In the genomic region with DNA sequence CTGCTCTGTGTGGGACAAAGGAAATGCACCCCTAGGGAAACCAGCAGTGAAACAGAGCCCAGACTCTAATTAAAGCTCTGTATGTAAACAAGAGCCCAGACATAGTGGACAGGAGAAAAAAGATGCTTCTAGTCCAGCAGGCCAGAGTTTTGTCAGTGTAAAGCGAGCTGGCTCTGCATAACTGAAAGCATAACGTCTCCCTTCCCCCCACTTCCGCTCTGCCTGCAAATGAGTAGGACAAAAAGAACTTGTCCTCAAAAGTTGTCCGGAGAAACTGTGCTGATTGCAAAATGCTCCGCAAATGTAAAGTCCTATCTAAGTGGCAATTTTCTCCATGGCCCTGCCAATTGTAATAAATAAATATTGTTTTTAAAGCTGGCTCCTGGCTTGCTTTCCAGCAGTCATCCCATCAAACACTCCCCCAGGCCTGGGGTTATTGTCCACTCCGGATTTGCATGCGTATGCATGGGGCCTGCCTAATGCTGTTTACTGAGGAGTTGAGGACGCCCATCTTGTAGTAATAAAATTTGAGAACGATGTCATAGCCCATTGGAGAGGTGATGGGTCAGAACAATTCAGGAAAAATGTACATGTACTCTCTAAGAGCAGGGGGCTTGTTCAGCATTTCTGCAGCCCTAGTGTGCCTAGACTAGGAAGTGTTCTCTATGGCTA, we compare ENCODE assay signal across 19 mouse cellular contexts.
DNase-seq lines count a peak whose midpoint lies in the region; ATAC-seq and TF ChIP-seq lines count a peak whose summit lies in the region.
"Had no signal": no experiment of that assay in that cellular context is flagged by ENCODE, and none has a peak within 500 bp of the region (broad histone marks: within the 10 kb centered on the region; RNA-seq: fewer than 3 reads in every experiment).

No protein-coding gene starts in this region.

- no peak for TF ChIP-seq CTCF in lung, embryonic 14.5 days (IDR thresholded peaks at IDR 0.05; ENCODE audit: low read depth)
- no peak for TF ChIP-seq CTCF in lung, adult 2 months (IDR thresholded peaks at IDR 0.05; ENCODE audit: insufficient read depth, low read length)
- no peak for TF ChIP-seq CTCF in brain, embryonic 14.5 days (IDR thresholded peaks at IDR 0.05; ENCODE audit: borderline replicate concordance, extremely low read depth, insufficient read depth, insufficient read length)

- H3K4me1 ChIP-seq in embryonic facial prominence, embryonic 11.5 days (ENCODE audit: control insufficient read depth, insufficient read depth, low read length): no peaks in the 10 kb centered on the region
- peaks cover 8% of the 10 kb centered on the region for H3K4me1 ChIP-seq in embryonic facial prominence, embryonic 10.5 days
- no peaks in the 10 kb centered on the region for H3K4me1 ChIP-seq in lung, embryonic 14.5 days (ENCODE audit: insufficient read depth)
- H3K4me1 ChIP-seq in lung, adult 2 months (ENCODE audit: control insufficient read depth, insufficient read depth, low read length): no peaks in the 10 kb centered on the region
- H3K4me1 ChIP-seq: embryonic facial prominence, embryonic 15.5 days; heart, embryonic 15.5 days; limb, embryonic 12.5 days had no signal

- H3K36me3 ChIP-seq in embryonic facial prominence, embryonic 11.5 days (replicated peaks; ENCODE audit: control insufficient read depth, insufficient read depth, low read depth, low read length): no peaks in the 10 kb centered on the region
- H3K36me3 ChIP-seq in embryonic facial prominence, embryonic 10.5 days (replicated peaks): no peaks in the 10 kb centered on the region
- H3K36me3 ChIP-seq in lung, embryonic 14.5 days (ENCODE audit: insufficient read depth): no peaks in the 10 kb centered on the region
- H3K36me3 ChIP-seq: embryonic facial prominence, embryonic 15.5 days; heart, embryonic 15.5 days; limb, embryonic 12.5 days had no signal

- peak; percentile 29 for DNase-seq in embryonic facial prominence, embryonic 11.5 days (ENCODE audit: low spot score)
- DNase-seq in embryonic facial prominence, embryonic 10.5 days (ENCODE audit: low spot score): no peak
- peak; percentile 52 for DNase-seq in lung, embryonic 14.5 days
- no peak for DNase-seq in lung, adult 2 months
- peak; percentile 33 for DNase-seq in brain, embryonic 14.5 days (ENCODE audit: low read depth)
- DNase-seq in kidney, postnatal 14 days: peak; percentile 72
- DNase-seq in testis, postnatal 10 days (ENCODE audit: low spot score): no peak
- DNase-seq: adrenal gland, adult 2 months; cerebellum, adult 11-12 months; cerebellum, postnatal 25 days; heart, adult 18-20 months; right cerebral cortex, postnatal 4 days; thymus, postnatal 4 days had no signal

- H3K9me3 ChIP-seq in embryonic facial prominence, embryonic 11.5 days (replicated peaks; ENCODE audit: control insufficient read depth, low read length): no peaks in the 10 kb centered on the region
- no peaks in the 10 kb centered on the region for H3K9me3 ChIP-seq in embryonic facial prominence, embryonic 10.5 days
- H3K9me3 ChIP-seq in lung, embryonic 14.5 days (ENCODE audit: low read depth, low read length): no peaks in the 10 kb centered on the region
- H3K9me3 ChIP-seq: embryonic facial prominence, embryonic 15.5 days; heart, embryonic 15.5 days; limb, embryonic 12.5 days had no signal

- no peak overlapping the region for H3K4me3 ChIP-seq in embryonic facial prominence, embryonic 11.5 days (ENCODE audit: low read depth, low read length)
- H3K4me3 ChIP-seq in embryonic facial prominence, embryonic 10.5 days: no peak overlapping the region
- H3K4me3 ChIP-seq in lung, embryonic 14.5 days (ENCODE audit: low read depth, low read length): no peak overlapping the region
- H3K4me3 ChIP-seq in lung, adult 2 months (replicated peaks; ENCODE audit: extremely low read depth, low read depth, low read length): no peak overlapping the region
- H3K4me3 ChIP-seq: embryonic facial prominence, embryonic 15.5 days; heart, embryonic 15.5 days; layer of hippocampus, adult 2 months; left cerebral cortex, adult 2 months; limb, embryonic 12.5 days had no signal

- H3K27ac ChIP-seq in embryonic facial prominence, embryonic 11.5 days (replicated peaks; ENCODE audit: low read depth, low read length): no peak overlapping the region; the same call in 1 of the 2 replicates
- H3K27ac ChIP-seq in embryonic facial prominence, embryonic 10.5 days (replicated peaks): no peak overlapping the region
- no peak overlapping the region for H3K27ac ChIP-seq in lung, embryonic 14.5 days (ENCODE audit: low read depth)
- H3K27ac ChIP-seq: embryonic facial prominence, embryonic 15.5 days; heart, embryonic 15.5 days; layer of hippocampus, adult 2 months; left cerebral cortex, adult 2 months; limb, embryonic 12.5 days had no signal

- no peak overlapping the region for H3K9ac ChIP-seq in embryonic facial prominence, embryonic 11.5 days (replicated peaks; ENCODE audit: low read length)
- H3K9ac ChIP-seq in lung, embryonic 14.5 days: no peak overlapping the region
- H3K9ac ChIP-seq: embryonic facial prominence, embryonic 15.5 days; heart, embryonic 15.5 days; limb, embryonic 12.5 days had no signal

- no peak overlapping the region for H3K4me2 ChIP-seq in embryonic facial prominence, embryonic 11.5 days (ENCODE audit: low read depth, low read length)
- no peak overlapping the region for H3K4me2 ChIP-seq in lung, embryonic 14.5 days
- H3K4me2 ChIP-seq: embryonic facial prominence, embryonic 15.5 days; heart, embryonic 15.5 days; limb, embryonic 12.5 days had no signal

- 44% methylated on average over 9 of the region's 9 CpGs for WGBS in embryonic facial prominence, embryonic 11.5 days
- WGBS in embryonic facial prominence, embryonic 10.5 days: 47% methylated on average over 9 of the region's 9 CpGs
- 46% methylated on average over 9 of the region's 9 CpGs for WGBS in lung, embryonic 14.5 days
- WGBS in lung, adult 2 months: 46% methylated on average over 9 of the region's 9 CpGs

- ATAC-seq in embryonic facial prominence, embryonic 11.5 days (replicated peaks; ENCODE audit: insufficient number of reproducible peaks, low FRiP score, low TSS enrichment, low read depth): no peak
- ATAC-seq in lung, embryonic 14.5 days (ENCODE audit: insufficient read depth): no peak
- no peak for ATAC-seq in megakaryocyte, adult 5-6 weeks (ENCODE audit: poor library complexity, severe bottlenecking)

- H3K27me3 ChIP-seq in embryonic facial prominence, embryonic 11.5 days (ENCODE audit: control insufficient read depth, insufficient read depth, low read length): no peaks in the 10 kb centered on the region
- H3K27me3 ChIP-seq in embryonic facial prominence, embryonic 10.5 days (replicated peaks; ENCODE audit: low read depth, poor library complexity, severe bottlenecking): peaks cover 7% of the 10 kb centered on the region
- no peaks in the 10 kb centered on the region for H3K27me3 ChIP-seq in lung, embryonic 14.5 days (ENCODE audit: insufficient read depth, low read length)

- TF ChIP-seq POLR2A in lung, adult 2 months (IDR thresholded peaks at IDR 0.05; ENCODE audit: borderline replicate concordance, extremely low read depth, low read depth, low read length): no peak
- TF ChIP-seq POLR2A in brain, embryonic 14.5 days (IDR thresholded peaks at IDR 0.05; ENCODE audit: borderline replicate concordance, extremely low read depth, insufficient read depth, insufficient read length, poor library complexity, severe bottlenecking): no peak

Comparison
In these comparisons a context has a peak if more than half of its experiments do, and no peak if none do; other contexts are left out.
1. DNase-seq: peak in embryonic facial prominence, embryonic 11.5 days (single experiment), lung, embryonic 14.5 days (single experiment), brain, embryonic 14.5 days (single experiment) and kidney, postnatal 14 days (single experiment); none in embryonic facial prominence, embryonic 10.5 days (single experiment), lung, adult 2 months (single experiment) and testis, postnatal 10 days (single experiment).